Mouse (Mus musculus): ENCODE data around the gene Flt3. TPM values are rescaled to one million over a fixed set of nuclear protein-coding genes. Genes with fewer than 3 reads are reported as not detected.

Flt3 gene
- polyA plus RNA-seq, 1 experiment: 6.9 TPM

DNA sequence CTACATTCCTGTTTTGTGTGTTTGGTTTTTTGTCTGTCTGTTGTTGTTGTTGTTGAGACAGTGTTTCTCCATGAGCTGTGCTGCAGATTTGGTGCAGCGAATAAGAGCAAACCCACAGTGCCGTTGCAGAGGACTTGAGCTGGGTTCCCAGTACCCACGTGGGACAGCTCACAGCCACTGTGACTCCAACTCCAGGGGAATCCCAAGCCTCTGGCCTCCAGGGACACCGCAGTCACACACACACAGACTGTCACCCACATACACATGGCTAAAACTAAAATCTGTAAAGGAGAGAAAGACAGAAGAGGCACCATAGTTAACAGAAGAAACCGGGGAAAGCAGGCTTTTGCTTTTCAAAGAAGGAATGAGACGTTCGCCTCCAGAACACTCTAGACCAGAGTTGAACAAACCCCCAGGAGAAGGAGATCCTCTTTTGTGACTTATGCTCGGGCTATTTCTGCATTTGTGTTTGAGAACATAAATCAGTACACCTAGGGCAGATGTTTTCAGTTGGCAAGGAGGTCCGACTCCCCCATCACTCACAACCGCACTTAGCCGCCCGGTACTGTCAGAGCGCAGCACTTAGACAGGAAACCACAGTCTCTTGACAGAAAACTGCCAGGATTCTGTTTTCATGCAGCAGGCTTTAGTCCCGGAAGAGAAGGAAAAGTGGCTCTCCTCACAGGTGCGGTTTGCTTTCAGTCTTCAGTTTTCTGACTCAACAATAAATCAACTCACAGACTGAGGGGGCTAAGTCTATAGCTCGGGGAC is 34.1 kb downstream of the Flt3 start:
- Histone ChIP-seq H3K27ac (ENCODE audit: insufficient read depth, low read length) (no peak overlapping the region), H3K4me3 (ENCODE audit: insufficient read depth, low read length) (no peak overlapping the region), H3K4me1 (ENCODE audit: control insufficient read depth, insufficient read depth, low read length) (no peaks in the 10 kb centered on the region; the same call in 1 of the 2 replicates)
- TF ChIP-seq POLR2A (IDR thresholded peaks at IDR 0.05; ENCODE audit: extremely low read depth, insufficient read depth, low read length) (no peak), CTCF (IDR thresholded peaks at IDR 0.05; ENCODE audit: extremely low read depth, insufficient read depth, low read length) (no peak)

DNA sequence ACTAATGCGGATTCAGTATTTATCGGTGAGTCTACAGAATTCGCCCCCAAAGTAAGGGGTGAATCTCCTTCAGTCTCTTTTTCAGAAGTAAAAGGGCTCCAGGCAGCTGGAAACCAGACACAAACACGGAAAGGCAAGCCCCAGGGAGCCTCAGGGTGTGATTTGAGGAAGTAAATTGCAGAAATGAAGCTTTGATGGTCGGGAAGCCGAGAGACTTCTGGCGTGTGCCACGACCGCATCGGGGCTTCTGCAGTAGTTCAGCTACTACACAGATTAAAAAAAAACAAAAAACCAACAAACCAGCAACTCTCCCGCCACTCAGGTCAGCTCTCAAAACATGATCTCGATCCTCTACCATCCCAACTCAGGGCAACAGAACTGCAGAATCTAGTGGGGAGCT is 37.2 kb downstream of the Flt3 start:
- H3K4me3 ChIP-seq (ENCODE audit: insufficient read depth, low read length): no peak overlapping the region
- no peaks in the 10 kb centered on the region for H3K4me1 ChIP-seq (ENCODE audit: control insufficient read depth, insufficient read depth, low read length)
- H3K27ac ChIP-seq (ENCODE audit: insufficient read depth, low read length): no peak overlapping the region
- no peak for TF ChIP-seq POLR2A (IDR thresholded peaks at IDR 0.05; ENCODE audit: extremely low read depth, insufficient read depth, low read length)

DNA sequence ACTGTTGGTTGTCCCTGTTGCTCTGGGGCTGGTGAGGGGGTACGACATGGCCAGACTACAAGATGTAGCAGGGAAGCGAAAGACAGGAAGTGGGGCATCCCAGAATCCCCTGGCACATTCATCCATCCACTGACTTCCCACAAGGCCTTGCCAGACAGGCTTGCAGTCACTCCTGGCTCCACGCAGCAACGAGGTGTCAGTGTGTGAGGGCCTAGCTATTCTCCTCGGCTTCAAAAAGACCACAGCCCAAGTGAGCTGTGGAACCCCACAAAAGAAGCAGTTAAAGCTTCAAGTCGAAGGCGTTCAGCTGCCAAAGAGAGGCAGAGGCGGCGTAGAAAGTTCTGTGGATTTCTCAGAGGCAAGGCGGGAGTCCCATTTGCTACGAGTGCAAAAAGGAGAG is 41.8 kb downstream of the Flt3 start:
- no peak for TF ChIP-seq CTCF (IDR thresholded peaks at IDR 0.05; ENCODE audit: extremely low read depth, insufficient read depth, low read length)
- no peak for TF ChIP-seq POLR2A (IDR thresholded peaks at IDR 0.05; ENCODE audit: extremely low read depth, insufficient read depth, low read length)
- H3K4me1 ChIP-seq (ENCODE audit: control insufficient read depth, insufficient read depth, low read length): no peaks in the 10 kb centered on the region
- H3K27ac ChIP-seq (ENCODE audit: insufficient read depth, low read length): no peak overlapping the region
- no peak overlapping the region for H3K4me3 ChIP-seq (ENCODE audit: insufficient read depth, low read length)

DNA sequence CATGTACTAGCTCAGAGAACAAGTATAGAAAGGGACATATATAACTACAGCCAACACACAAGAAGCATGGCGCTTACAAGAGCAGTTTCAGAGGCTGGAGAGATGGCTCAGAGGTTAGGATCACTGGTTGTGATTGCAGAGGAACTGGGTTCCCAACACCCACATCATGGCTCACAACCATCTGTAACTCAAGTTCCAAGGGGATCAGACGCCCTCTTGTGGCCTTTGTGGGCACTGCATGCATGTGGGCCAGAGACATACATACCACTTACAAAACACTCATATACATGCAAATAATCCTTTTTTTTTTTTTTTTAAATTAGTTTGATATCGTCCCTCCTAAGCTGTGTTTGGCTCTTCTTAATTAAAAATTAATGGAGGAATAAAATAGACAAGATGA is 42.8 kb downstream of the Flt3 start:
- Histone ChIP-seq H3K4me1 (ENCODE audit: control insufficient read depth, insufficient read depth, low read length) (no peaks in the 10 kb centered on the region), H3K27ac (ENCODE audit: insufficient read depth, low read length) (no peak overlapping the region), H3K4me3 (ENCODE audit: insufficient read depth, low read length) (no peak overlapping the region)
- no peak for TF ChIP-seq POLR2A (IDR thresholded peaks at IDR 0.05; ENCODE audit: extremely low read depth, insufficient read depth, low read length)
- TF ChIP-seq CTCF (IDR thresholded peaks at IDR 0.05; ENCODE audit: extremely low read depth, insufficient read depth, low read length): peak; percentile 40

DNA sequence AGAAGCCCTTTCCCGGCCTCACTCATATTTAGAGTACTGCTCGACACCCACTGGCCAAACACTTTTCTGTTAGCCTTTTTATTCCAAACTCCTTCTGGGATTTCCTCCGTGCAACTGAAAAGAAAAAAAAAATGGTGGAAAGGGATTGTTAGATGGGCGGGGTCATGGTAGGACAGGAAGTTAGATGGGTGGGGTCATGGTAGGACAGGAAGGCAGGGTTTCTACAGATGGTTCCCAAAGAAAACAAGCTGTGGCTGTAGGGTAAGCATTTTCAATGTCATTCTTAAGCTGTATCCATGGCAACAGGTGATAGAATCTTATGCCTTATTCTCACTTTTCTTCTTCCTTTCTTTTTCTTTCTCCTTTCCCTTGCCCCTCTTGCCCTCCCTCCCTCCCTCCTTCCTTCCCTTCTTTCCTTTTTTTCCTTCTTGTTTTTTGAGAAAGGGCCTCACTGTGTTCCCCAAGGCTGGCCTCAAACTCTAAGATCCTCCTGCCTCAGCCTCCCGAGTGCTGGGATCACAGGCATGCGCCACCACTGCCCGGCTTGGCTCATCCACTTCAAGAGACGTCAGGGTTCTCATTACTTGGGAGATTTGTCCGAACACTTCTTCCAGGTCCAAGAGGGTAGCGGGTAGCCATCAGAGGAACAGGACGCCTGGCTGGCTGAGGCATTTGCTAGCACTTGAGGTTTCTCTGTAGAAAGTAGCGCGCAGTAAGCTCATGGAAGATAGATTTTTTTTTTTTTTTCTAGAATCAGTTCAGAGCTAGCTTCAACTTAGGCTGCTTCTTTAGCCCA is 43.8 kb downstream of the Flt3 start:
- Histone ChIP-seq H3K4me1 (ENCODE audit: control insufficient read depth, insufficient read depth, low read length) (no peaks in the 10 kb centered on the region), H3K27ac (ENCODE audit: insufficient read depth, low read length) (no peak overlapping the region), H3K4me3 (ENCODE audit: insufficient read depth, low read length) (no peak overlapping the region)
- no peak for TF ChIP-seq CTCF (IDR thresholded peaks at IDR 0.05; ENCODE audit: extremely low read depth, insufficient read depth, low read length)
- TF ChIP-seq POLR2A (IDR thresholded peaks at IDR 0.05; ENCODE audit: extremely low read depth, insufficient read depth, low read length): no peak

DNA sequence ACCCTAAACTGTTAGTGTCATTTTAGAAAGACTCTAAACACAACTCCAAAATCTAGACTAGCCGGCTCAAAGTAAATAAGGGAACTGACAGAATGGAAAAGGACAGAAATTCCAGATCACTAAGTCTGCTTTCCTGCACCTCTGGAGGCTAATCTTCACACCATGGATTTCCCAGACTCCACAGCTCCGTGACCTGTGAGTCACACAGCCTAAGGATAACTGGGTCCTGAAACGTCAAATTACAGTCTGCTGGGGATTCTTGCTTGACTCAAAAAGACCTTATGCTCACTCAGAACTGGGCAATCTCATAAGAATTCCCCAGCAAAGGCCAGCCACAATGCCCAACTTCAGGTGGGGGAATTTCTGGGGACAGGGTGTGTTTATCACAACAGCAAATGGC is 44.5 kb downstream of the Flt3 start:
- no peak overlapping the region for H3K4me3 ChIP-seq (ENCODE audit: insufficient read depth, low read length)
- H3K27ac ChIP-seq (ENCODE audit: insufficient read depth, low read length): no peak overlapping the region
- no peaks in the 10 kb centered on the region for H3K4me1 ChIP-seq (ENCODE audit: control insufficient read depth, insufficient read depth, low read length)
- TF ChIP-seq CTCF (IDR thresholded peaks at IDR 0.05; ENCODE audit: extremely low read depth, insufficient read depth, low read length) (no peak), POLR2A (IDR thresholded peaks at IDR 0.05; ENCODE audit: extremely low read depth, insufficient read depth, low read length) (no peak)

DNA sequence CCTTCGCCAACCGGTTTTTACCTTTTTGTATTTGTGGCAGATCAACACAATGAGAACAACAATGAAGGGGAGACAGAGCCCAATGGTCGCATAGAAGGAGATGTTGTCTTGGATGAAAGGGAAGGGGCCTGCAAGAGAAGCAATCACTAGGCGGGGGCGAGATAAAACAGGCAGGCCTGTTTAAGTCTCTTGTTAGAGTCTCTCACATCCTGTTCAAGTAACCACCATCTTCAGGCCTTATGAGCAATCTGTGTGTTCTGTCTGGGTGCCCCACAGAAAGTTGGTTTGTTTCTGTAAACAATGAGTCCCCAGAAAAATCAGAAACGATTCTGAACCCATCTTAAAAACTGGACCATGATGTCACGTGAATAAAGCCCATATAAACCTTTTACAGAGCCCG is 45.3 kb downstream of the Flt3 start:
- TF ChIP-seq POLR2A (IDR thresholded peaks at IDR 0.05; ENCODE audit: extremely low read depth, insufficient read depth, low read length): no peak
- no peak for TF ChIP-seq CTCF (IDR thresholded peaks at IDR 0.05; ENCODE audit: extremely low read depth, insufficient read depth, low read length)
- no peaks in the 10 kb centered on the region for H3K4me1 ChIP-seq (ENCODE audit: control insufficient read depth, insufficient read depth, low read length)
- H3K27ac ChIP-seq (ENCODE audit: insufficient read depth, low read length): no peak overlapping the region
- no peak overlapping the region for H3K4me3 ChIP-seq (ENCODE audit: insufficient read depth, low read length)

DNA sequence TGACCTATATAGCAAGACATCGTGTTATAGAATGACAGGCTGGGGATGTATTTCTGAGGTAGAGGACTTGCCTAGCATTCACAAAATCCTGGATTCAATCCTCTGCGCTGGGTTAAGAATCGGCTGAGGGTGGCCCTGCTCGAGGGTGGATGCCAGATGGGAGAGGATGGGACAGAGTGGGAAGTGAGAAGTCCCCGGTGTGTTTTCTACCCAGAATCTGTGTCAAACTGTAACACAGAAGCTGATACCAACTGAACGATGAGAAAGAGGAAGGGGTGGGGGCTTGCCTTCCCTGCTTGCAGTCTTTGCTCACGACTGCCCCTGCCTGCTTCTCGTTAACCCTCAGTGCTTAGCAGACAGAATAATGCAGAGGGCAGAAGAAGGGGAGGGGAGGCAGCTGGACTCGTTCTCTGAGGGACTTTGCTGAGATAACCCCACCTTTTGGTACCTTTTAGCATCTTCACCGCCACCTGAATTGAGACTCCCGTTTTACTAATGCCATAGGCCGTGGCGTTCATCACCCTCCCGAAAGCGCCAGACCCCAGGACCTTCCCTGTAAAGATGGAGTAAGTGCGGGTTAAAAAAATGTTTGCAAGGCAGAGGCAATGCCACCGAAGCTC is 46.0 kb downstream of the Flt3 start:
- H3K4me1 ChIP-seq (ENCODE audit: control insufficient read depth, insufficient read depth, low read length): no peaks in the 10 kb centered on the region
- H3K4me3 ChIP-seq (ENCODE audit: insufficient read depth, low read length): no peak overlapping the region
- TF ChIP-seq CTCF (IDR thresholded peaks at IDR 0.05; ENCODE audit: extremely low read depth, insufficient read depth, low read length) (no peak), POLR2A (IDR thresholded peaks at IDR 0.05; ENCODE audit: extremely low read depth, insufficient read depth, low read length) (no peak)
- no peak overlapping the region for H3K27ac ChIP-seq (ENCODE audit: insufficient read depth, low read length)

DNA sequence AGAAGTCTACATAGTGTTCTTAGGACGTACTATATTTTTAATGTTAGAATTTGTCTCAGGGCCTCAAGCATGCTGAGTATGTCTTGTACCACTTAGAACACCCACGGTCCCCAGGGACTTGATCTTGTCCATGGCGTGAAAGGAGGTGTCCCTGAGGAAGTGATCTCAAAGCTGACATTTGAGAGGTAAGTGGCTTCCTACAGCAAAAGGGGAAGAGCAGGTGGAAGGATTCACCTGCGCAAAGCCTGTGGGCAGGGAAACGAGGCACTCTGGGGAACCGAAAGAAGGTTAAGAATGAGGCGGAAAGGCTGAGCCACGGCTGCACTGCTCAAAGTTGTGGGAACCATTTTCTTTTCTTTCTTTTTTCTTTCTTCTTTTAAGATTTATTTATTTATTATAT is 48.4 kb downstream of the Flt3 start:
- TF ChIP-seq CTCF (IDR thresholded peaks at IDR 0.05; ENCODE audit: extremely low read depth, insufficient read depth, low read length): no peak
- TF ChIP-seq POLR2A (IDR thresholded peaks at IDR 0.05; ENCODE audit: extremely low read depth, insufficient read depth, low read length): no peak
- Histone ChIP-seq H3K4me3 (ENCODE audit: insufficient read depth, low read length) (no peak overlapping the region), H3K27ac (ENCODE audit: insufficient read depth, low read length) (no peak overlapping the region), H3K4me1 (ENCODE audit: control insufficient read depth, insufficient read depth, low read length) (no peaks in the 10 kb centered on the region)

Measured in cortical plate, adult 2 months (tissue).